Mouse (Mus musculus) megakaryocyte-erythroid progenitor cell, adult 5-6 weeks (primary cell): ENCODE data around the gene Wdr82. TPM values are rescaled to one million over a fixed set of nuclear protein-coding genes. Genes with fewer than 3 reads are reported as not detected.

ENCODE experiments used
- ATAC-seq: replicated peaks from 2 replicates; pipeline ENCODE4 v1.8.0; 2016; ENCODE audit warnings: mild to moderate bottlenecking, inconsistent platforms; ENCODE audit not compliant: severe bottlenecking, poor library complexity, low FRiP score, low TSS enrichment
- total RNA-seq, 2 experiments: library from RNA; stranded (forward) in 1 of 2; stranded (reverse) in 1 of 2; fragments of 200-1000, 215-1000 nt in 1 of 2; fragments of >200 nt in 1 of 2; fragmentation: Nextera tagmentation in 1 of 2; gene quantifications; 2 replicates each; pipeline ENCODE4 v1.2.3; 2014 to 2017

Gene Wdr82
- total RNA-seq, 2 experiments from 2014 or later: 65.2 to 89.2 TPM

GRCm38 (mm10) chr9:106193930-106194807 lies 23.4 kb downstream of the Wdr82 start:
- no peak for ATAC-seq

- no peak for ATAC-seq
These were observed 25.0 kb downstream of the Wdr82 start for GRCm38 (mm10) chr9:106195693-106196092.

- no peak for ATAC-seq
These were observed 26.5 kb downstream of the Wdr82 start for GRCm38 (mm10) chr9:106197081-106197713.

GRCm38 (mm10) chr9:106197732-106198131 lies 27.0 kb downstream of the Wdr82 start:
- no peak for ATAC-seq

- ATAC-seq: peak; percentile 32
These were observed 28.3 kb downstream of the Wdr82 start for GRCm38 (mm10) chr9:106198962-106199458.

- ATAC-seq: no peak
These were observed 29.0 kb downstream of the Wdr82 start, which contains the start of gene Ppm1m for GRCm38 (mm10) chr9:106199535-106200272. Gene Ppm1m, minus strand, starts transcription at chr9:106199746.

GRCm38 (mm10) chr9:106201895-106202294 lies 31.2 kb downstream of the Wdr82 start:
- no peak for ATAC-seq

GRCm38 (mm10) chr9:106202819-106203636 lies 32.3 kb downstream of the Wdr82 start, which contains the start of gene Twf2:
Gene Twf2, plus strand, starts transcription at chr9:106203108.
- peak; percentile 77 for ATAC-seq

- ATAC-seq: no peak
These were observed 33.5 kb downstream of the Wdr82 start for GRCm38 (mm10) chr9:106203990-106204851.

GRCm38 (mm10) chr9:106205713-106206290 lies 35.1 kb downstream of the Wdr82 start:
- ATAC-seq: no peak

GRCm38 (mm10) chr9:106206515-106206914 lies 35.8 kb downstream of the Wdr82 start:
- ATAC-seq: no peak

- ATAC-seq: no peak
These were observed 37.5 kb downstream of the Wdr82 start for GRCm38 (mm10) chr9:106208181-106208580.

GRCm38 (mm10) chr9:106209954-106210353 lies 39.2 kb downstream of the Wdr82 start:
- ATAC-seq: no peak

GRCm38 (mm10) chr9:106210853-106211609 lies 40.3 kb downstream of the Wdr82 start:
- no peak for ATAC-seq

- ATAC-seq: peak; percentile 93
These were observed 41.2 kb downstream of the Wdr82 start for GRCm38 (mm10) chr9:106211680-106212593.

- ATAC-seq: no peak
These were observed 41.9 kb downstream of the Wdr82 start for GRCm38 (mm10) chr9:106212594-106212981.
